Mouse (Mus musculus) cerebellum, adult (tissue): Measurements from ENCODE around the gene Wdr18.
A peak's percentile ranks its signal among the peaks of the same experiment; 100 is the strongest.

ENCODE experiments used
- ATAC-seq: cut with Nextera tagmentation; 2 replicates; pipeline ENCODE4 v1.9.2; 2017; ENCODE audit warnings: mild to moderate bottlenecking, moderate library complexity, mixed read lengths; ENCODE audit not compliant: insufficient number of reproducible peaks, low FRiP score, low TSS enrichment

Gene Wdr18

DNA sequence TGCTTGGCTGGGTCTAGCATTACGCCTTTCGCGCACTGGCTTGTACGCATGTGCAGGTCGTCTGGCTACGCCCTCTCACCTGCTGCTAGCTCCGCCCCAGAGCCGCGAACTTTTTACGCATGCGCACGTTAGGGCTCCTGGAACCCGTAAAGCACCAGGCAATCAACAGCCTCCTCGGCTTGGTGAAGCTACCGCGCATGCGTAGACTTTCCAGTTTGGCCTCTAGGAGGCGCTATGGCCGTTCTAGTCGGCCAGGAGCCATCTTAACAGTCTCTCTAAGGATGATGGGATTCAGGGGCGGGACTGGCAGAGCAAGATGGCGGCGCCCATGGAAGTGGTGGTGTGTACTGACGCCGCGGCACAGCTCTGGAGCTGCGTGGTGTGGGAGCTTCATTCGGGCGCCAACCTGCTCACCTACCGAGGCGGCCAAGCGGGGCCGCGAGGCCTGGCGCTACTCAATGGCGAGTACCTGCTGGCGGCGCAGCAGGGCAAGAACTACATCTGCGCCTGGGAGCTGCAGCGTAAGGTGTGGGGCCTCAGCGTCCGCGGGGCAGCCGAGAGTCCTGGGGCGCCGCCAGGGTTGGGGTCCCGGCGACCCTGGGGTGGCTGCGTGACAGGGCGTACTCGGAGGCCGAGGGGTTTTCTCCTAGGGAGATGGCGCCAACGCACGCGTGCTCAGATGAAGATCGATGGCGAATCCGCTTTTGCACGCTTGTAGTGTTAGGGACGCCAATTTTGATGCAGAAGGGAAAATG is at the start of gene Wdr18:
Gene Wdr18 (plus strand): TSS at position 306 of the 755 bp plus-strand sequence.
- ATAC-seq, result peak; percentile 87

GRCm38 (mm10) chr10:79910556-79910955 is 49.4 kb upstream of the Wdr18 start, which contains the start of gene Gm26602:
Gm26602 (plus strand) TSS chr10:79910856.
- no peak for ATAC-seq

- no peak for ATAC-seq
Measured at GRCm38 (mm10) chr10:79912412-79912811, 47.5 kb upstream of the Wdr18 start.

- no peak for ATAC-seq
Measured at GRCm38 (mm10) chr10:79914131-79914947, 45.6 kb upstream of the Wdr18 start.

DNA sequence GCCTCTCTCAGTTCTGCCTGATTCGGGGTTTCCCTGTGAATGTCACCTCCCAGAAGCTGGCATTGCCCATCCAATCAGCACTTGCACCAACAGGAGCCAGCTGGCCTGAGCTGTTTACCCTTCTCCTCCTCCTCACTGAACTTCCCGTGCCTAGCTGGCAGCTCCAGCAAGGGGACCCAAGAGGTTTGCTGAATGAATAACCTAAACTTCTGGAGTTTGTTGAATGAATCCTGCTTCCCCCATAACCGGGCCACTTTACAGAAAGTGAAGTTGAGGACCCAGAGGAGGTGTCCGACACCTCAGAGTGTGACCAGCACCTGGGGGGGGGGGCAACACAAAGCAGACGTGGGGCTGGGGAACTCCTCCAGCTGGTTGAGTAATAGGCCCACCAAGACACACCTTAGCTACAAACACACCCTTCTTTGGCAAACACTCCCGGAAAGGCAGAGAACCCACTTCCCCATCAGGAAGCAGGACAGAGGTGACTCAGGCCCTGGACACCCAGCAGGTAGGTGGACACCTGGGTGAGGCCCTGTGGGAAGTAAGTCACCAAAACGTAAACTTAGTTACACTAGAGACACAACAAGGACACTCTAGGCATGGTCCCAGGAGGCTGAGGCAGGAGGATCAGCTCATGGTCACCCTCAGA is 44.9 kb upstream of the Wdr18 start:
- ATAC-seq, result no peak

- ATAC-seq, result no peak
Measured at GRCm38 (mm10) chr10:79916081-79916480, 43.9 kb upstream of the Wdr18 start.

- peak; percentile 69 for ATAC-seq
Measured at GRCm38 (mm10) chr10:79916808-79917531, 43.0 kb upstream of the Wdr18 start, which contains the start of gene Kiss1r. Kiss1r (plus strand) TSS chr10:79916971.

GRCm38 (mm10) chr10:79917532-79918100 is 42.3 kb upstream of the Wdr18 start:
- no peak for ATAC-seq

DNA sequence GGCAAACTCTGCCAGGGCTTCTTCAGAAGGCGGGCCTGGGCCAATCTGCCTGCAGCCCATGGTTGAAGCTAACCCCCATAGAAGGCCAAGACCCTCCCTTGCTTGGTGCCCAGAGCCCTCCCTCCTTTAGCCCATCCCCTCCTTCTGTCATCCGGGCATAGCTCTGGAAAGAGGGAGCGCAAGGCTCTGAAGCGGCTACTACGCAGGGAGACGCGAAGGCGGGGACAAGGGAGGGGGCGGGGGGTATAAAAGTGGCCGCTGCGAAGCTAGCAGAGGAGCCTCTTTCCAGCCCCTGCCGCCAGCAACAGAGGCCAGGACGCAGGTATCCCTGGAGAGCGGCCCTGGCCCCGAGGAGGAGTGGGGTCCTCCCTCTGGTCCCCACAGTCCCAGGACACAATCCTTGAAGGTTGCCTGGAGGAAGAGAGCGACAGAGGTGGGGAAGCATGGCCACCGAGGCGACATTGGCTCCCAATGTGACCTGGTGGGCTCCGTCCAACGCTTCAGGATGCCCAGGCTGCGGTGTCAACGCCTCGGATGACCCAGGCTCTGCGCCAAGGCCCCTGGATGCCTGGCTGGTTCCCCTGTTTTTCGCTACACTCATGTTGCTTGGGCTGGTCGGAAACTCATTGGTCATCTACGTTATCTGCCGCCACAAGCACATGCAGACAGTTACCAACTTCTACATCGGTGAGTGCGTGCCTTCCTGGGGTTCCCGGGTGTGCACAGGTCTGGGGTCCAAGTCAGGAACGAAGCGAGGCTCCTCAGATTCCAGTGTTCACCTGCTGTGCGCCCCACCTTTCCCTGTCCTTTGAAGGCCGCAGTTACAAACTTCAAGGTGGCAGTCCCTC is 41.5 kb upstream of the Wdr18 start:
- 0 out of 2 replicates have a peak, but pooled peaks have one; percentile 26 for ATAC-seq

- no peak for ATAC-seq
Measured at GRCm38 (mm10) chr10:79919251-79919849, 40.6 kb upstream of the Wdr18 start.

DNA sequence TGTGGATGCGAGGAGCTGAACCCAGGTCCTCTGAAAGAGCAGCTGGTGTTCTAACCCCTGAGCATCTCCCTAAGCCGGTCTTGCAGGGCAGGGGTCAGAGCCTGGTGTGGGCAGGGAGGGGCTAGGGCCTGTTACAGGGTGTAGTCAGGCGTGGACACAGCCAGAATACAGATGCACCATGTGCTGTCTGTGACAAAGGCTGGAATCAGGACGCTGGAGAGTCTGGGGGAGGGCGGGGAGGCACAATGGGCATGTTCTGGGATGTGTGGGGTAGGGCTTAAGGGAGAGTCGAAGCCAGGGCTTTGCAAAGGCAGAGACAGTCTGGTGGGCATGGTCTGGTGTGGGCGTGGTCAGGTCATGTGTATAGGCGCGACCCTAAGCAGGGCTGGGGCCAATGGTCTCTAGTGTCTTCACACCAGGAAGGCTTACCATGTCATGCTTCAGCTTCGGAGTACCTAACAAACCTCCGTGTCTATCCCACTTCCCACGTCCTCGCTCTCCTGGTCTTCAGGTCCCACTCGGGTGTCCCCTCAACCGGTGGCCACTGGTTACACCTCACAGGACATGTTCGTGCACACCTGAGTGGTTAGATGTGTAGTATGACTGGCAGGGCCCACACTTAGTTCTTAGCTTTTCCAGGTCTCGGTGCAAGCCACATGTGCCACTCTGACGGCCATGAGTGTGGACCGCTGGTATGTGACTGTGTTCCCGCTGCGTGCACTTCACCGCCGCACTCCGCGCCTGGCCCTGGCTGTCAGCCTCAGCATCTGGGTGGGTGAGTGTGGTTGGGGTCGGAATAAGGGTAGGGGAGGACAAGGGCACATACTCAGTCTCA is 39.7 kb upstream of the Wdr18 start:
- ATAC-seq, result no peak

DNA sequence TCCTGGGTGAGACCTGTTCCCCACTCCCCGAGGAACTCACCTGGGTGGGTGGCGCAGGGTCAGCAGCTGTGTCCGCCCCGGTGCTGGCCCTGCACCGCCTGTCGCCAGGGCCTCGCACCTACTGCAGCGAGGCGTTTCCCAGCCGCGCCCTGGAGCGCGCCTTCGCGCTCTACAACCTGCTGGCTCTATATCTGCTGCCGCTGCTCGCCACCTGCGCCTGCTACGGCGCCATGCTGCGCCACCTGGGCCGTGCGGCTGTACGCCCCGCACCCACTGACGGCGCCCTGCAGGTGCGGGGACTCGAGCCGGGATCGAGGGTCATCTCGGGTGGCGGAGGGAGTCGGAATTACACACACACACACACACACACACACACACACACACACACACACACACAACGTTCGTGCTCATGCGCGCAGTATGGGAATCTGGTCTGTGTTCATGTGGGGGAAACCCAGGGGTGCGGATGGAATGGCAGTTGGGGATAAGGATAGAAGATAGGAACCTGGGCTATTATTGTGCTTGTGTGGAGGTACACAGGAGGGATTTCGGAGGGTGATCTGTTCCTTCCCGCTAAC is 38.9 kb upstream of the Wdr18 start, which contains the start of gene R3hdm4:
Gene R3hdm4 (minus strand): TSS at position 251 of the 578 bp plus-strand sequence.
- no peak for ATAC-seq

- no peak for ATAC-seq
Measured at GRCm38 (mm10) chr10:79921572-79921971, 38.4 kb upstream of the Wdr18 start.

GRCm38 (mm10) chr10:79924998-79925784 is 34.8 kb upstream of the Wdr18 start:
- no peak for ATAC-seq

- ATAC-seq, result no peak
Measured at GRCm38 (mm10) chr10:79925785-79926490, 34.0 kb upstream of the Wdr18 start.
